Comparison of ENCODE assay signal across 8 mouse cellular contexts in the genomic region with DNA sequence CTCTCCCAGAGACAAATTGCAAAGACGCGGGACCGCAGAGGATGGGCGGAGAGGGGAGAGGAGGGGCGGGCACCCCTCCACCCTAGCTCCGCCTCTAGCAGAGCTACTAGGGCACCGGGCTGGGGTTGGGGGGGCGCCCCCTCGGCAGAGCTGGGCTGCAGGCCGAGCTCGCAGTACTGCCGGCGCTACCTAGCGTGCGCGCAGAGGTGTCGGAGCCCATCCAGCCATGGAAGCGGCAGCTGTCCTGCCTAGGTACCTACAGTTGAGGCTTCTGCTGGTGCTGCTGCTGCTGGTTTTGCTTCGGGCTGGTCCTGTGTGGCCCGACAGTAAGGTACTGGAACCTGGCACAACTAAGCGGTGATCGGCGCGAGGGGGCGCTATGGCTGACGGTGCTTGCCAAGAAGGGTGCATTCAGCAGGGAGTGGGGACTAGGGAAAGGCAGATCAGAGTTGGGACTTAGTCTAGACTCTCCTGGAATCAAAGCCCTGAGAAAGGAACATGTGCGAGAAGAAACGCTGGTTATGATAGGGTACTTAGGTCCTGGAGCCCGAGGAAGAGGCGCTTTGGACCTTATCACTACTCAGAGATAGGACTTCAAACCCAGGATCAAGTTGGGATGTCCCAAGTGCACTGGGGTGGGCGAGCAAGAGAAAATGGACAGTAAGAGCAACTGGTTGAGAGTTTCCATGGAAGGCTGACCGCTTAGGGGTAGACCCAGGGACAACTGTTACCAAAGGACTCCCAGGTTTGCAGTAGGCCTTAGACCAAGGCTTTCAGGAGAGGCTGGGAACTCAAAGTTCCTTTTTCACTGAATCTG. TPM values are rescaled to one million over a fixed set of nuclear protein-coding genes. Genes with fewer than 3 reads are reported as not detected.
DNase-seq lines count a peak whose midpoint lies in the region; ATAC-seq and TF ChIP-seq lines count a peak whose summit lies in the region.

Gene Olfml2a, plus strand, starts transcription at position 128 of the 817 bp plus-strand sequence.

- TF ChIP-seq CTCF in lung, postnatal 0 days (IDR thresholded peaks at IDR 0.05), result peak; percentile 82

- peak; percentile 74 for ATAC-seq in forebrain, embryonic 15.5 days (replicated peaks)
- ATAC-seq in lung, postnatal 0 days, result peak; percentile 77

- no peaks in the 10 kb centered on the region for H3K36me3 ChIP-seq in forebrain, embryonic 15.5 days
- H3K36me3 ChIP-seq in lung, postnatal 0 days (ENCODE audit: insufficient read depth, low read length), result no peaks in the 10 kb centered on the region

- peak within 1 kb of the TSS; percentile 40 for H3K4me3 ChIP-seq in forebrain, embryonic 15.5 days
- peak within 1 kb of the TSS; percentile 42 for H3K4me3 ChIP-seq in lung, postnatal 0 days (ENCODE audit: low read depth, low read length)

- no peak within 1 kb of the TSS for H3K27ac ChIP-seq in forebrain, embryonic 15.5 days (replicated peaks)
- no peak within 1 kb of the TSS for H3K27ac ChIP-seq in lung, postnatal 0 days (ENCODE audit: low read length)

- no peaks in the 10 kb centered on the region for H3K9me3 ChIP-seq in forebrain, embryonic 15.5 days
- H3K9me3 ChIP-seq in lung, postnatal 0 days (ENCODE audit: low read length), result no peaks in the 10 kb centered on the region

- peak; percentile 88 for DNase-seq in ES-CJ7 (ENCODE audit: low read depth, low spot score)
- peak; percentile 60 for DNase-seq in cerebellum, adult 18-20 months
- DNase-seq in heart, postnatal 4 days, result peak; percentile 84
- peak; percentile 34 to 52 for DNase-seq in layer of hippocampus, adult 8-10 months (ENCODE audit: low spot score in 2 of 2)
- peak; percentile 77 for DNase-seq in lung, postnatal 0 days (ENCODE audit: low spot score)
- DNase-seq in ovary, postnatal 10 days (ENCODE audit: low spot score), result peak; percentile 41
- peak; percentile 69 to 74 for DNase-seq in thymus, postnatal 10 days (ENCODE audit: low spot score in 2 of 2)

- H3K9ac ChIP-seq in forebrain, embryonic 15.5 days (replicated peaks), result peak within 1 kb of the TSS; percentile 46
- no peak within 1 kb of the TSS for H3K9ac ChIP-seq in lung, postnatal 0 days (replicated peaks; ENCODE audit: low read depth)

- WGBS in forebrain, embryonic 15.5 days, result 9% methylated on average over 32 of the region's 32 CpGs
- WGBS in lung, postnatal 0 days, result 10% methylated on average over 30 of the region's 32 CpGs

- H3K27me3 ChIP-seq in forebrain, embryonic 15.5 days, result 0 out of 2 replicates have a peak, but pooled peaks cover 3% of the 10 kb centered on the region
- H3K27me3 ChIP-seq in lung, postnatal 0 days (replicated peaks; ENCODE audit: insufficient read depth, low read length), result no peaks in the 10 kb centered on the region

- peaks cover 19% of the 10 kb centered on the region for H3K4me1 ChIP-seq in forebrain, embryonic 15.5 days
- H3K4me1 ChIP-seq in lung, postnatal 0 days (ENCODE audit: insufficient read depth, low read depth, low read length), result no peaks in the 10 kb centered on the region

- TF ChIP-seq EP300 in lung, postnatal 0 days (IDR thresholded peaks at IDR 0.05), result no peak

- H3K4me2 ChIP-seq in forebrain, embryonic 15.5 days (replicated peaks), result peak within 1 kb of the TSS; percentile 82
- peak within 1 kb of the TSS; percentile 73 for H3K4me2 ChIP-seq in lung, postnatal 0 days (replicated peaks; ENCODE audit: low read depth, low read length)

RNA-seq across cellular contexts. Expression of gene Olfml2a, which starts in this region (rescaled TPM):
- 1.7 and 1.8 TPM in 2 replicates for polyA plus RNA-seq in forebrain, embryonic 15.5 days (2015; fragmentation: Nextera tagmentation; extraction: Ambion mirVana)
- 10 to 100 TPM; 18.3 to 18.5 TPM for total RNA-seq in heart, postnatal 4 days (2021)
- total RNA-seq in layer of hippocampus, adult 8-10 months (2022), result 1 to 10 TPM; 1.7 to 1.9 (median 1.8) TPM
- polyA plus RNA-seq in lung, postnatal 0 days (2015; fragmentation: Nextera tagmentation; extraction: Ambion mirVana), result 5.9 and 6.4 TPM in 2 replicates

Comparison
In these comparisons a context has a peak if more than half of its experiments do, and no peak if none do; other contexts are left out.
1. RNA of gene Olfml2a (total RNA-seq): 18.3 to 18.5 TPM in heart, postnatal 4 days; 1.7 to 1.9 TPM in layer of hippocampus, adult 8-10 months; every median in the first group is over 4 times any median in the second.
2. Peak in every context shown above with its lines, with median percentiles within 50 percentile points of each other: DNase-seq.